Mouse (Mus musculus) forebrain, embryonic 16.5 days (tissue): ENCODE measurements around the gene Lrrc28. TPM values are rescaled to one million over a fixed set of nuclear protein-coding genes. Genes with fewer than 3 reads are reported as not detected.

ENCODE experiments used
- ATAC-seq: fragments of 200-750 bp; cut with Nextera tagmentation; 2 replicates; pipeline ENCODE4 v1.8.0; 2017; ENCODE audit warnings: mild to moderate bottlenecking, moderate library complexity
- H3K27ac ChIP-seq: fragments of 300-500 bp; sonication (generic); 2 replicates; pipeline ENCODE4 v1.5.1; 2014; ENCODE audit warnings: low read length, control low read depth
- H3K27me3 ChIP-seq: fragments of 300-500 bp; sonication (generic); replicated peaks from 2 replicates; pipeline ENCODE4 v1.6.1; 2014; ENCODE audit warnings: low read length; ENCODE audit not compliant: control insufficient read depth, insufficient read depth
- H3K36me3 ChIP-seq: fragments of 300-500 bp; sonication (generic); 2 replicates; pipeline ENCODE4 v1.6.1; 2014; ENCODE audit not compliant: control insufficient read depth, insufficient read depth
- H3K4me1 ChIP-seq: fragments of 300-500 bp; sonication (generic); replicated peaks from 2 replicates; pipeline ENCODE4 v1.6.1; 2014; ENCODE audit warnings: low read length; ENCODE audit not compliant: control insufficient read depth, insufficient read depth
- H3K4me2 ChIP-seq: fragments of 300-500 bp; sonication (generic); 2 replicates; pipeline ENCODE4 v1.6.1; 2014; ENCODE audit warnings: mild to moderate bottlenecking, low read length, control low read depth
- H3K4me3 ChIP-seq: fragments of 300-500 bp; sonication (generic); replicated peaks from 2 replicates; pipeline ENCODE4 v1.5.1; 2014; ENCODE audit warnings: mild to moderate bottlenecking, low read length, control low read depth
- H3K9ac ChIP-seq: fragments of 300-500 bp; sonication (generic); replicated peaks from 2 replicates; pipeline ENCODE4 v1.6.1; 2014; ENCODE audit warnings: low read depth, low read length, control low read depth
- H3K9me3 ChIP-seq: fragments of 300-500 bp; sonication (generic); 2 replicates; pipeline ENCODE4 v1.6.1; 2016; ENCODE audit warnings: low read length; ENCODE audit not compliant: control insufficient read depth
- WGBS: fragments of 180-500 bp; shearing (Covaris S2); extraction: QIAGEN DNeasy Blood & Tissue Kit; methylation state at CpG from one replicate; pipeline ENCODE4 v1.1.7; 2014; 5-methylcytosine and 5-hydroxymethylcytosine counted together
- polyA plus RNA-seq: library from polyadenylated mRNA; unstranded; fragments of >200 nt; fragmentation: Nextera tagmentation; extraction: Ambion mirVana; gene quantifications from 2 replicates; pipeline ENCODE4 v1.2.1, GENCODE M21; 2015

Gene Lrrc28
- polyA plus RNA-seq, 1 experiment from 2014 or later = 31.9 TPM

DNA sequence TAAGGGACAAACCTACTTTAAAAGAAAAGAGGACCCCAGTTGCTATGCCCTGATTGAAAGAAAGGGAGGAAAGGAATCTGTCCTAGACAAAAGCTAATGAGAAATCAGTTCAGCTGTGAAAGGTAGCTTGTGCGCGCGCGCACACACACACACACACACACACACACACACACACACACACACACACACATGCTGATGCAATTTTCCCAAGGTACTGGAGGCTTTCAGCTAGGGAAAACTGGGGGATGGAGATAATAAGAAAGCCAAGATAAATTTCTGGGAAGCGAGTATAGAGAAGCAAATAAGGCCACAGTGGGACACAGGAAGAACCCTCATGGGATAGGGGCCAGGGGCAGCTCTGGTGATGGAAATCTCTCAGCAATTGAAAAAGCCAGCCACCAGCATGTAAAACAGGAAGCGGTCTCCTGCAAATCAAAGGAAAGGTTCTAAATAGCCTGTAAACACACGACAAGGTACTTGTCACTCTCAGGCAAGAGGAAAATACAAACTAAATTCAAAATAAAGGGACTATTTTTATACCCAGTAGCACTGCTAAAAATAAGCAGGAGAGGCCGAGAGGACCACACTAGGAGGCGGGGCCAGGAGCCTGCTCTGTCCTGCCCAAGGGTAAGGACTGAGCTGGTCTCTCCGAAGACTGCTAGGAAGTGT lies 31.1 kb downstream of the Lrrc28 start:
- Histone ChIP-seq H3K9ac (no peak overlapping the region), H3K36me3 (peaks cover 4% of the 10 kb centered on the region; the same call in 1 of the 2 replicates), H3K4me1 (peaks cover 7% of the 10 kb centered on the region; the same call in 1 of the 2 replicates), H3K27ac (no peak overlapping the region), H3K4me2 (no peak overlapping the region), H3K27me3 (no peaks in the 10 kb centered on the region), H3K4me3 (no peak overlapping the region), H3K9me3 (no peaks in the 10 kb centered on the region)
- no peak for ATAC-seq
- WGBS = 24% methylated on average over 10 of the region's 10 CpGs

DNA sequence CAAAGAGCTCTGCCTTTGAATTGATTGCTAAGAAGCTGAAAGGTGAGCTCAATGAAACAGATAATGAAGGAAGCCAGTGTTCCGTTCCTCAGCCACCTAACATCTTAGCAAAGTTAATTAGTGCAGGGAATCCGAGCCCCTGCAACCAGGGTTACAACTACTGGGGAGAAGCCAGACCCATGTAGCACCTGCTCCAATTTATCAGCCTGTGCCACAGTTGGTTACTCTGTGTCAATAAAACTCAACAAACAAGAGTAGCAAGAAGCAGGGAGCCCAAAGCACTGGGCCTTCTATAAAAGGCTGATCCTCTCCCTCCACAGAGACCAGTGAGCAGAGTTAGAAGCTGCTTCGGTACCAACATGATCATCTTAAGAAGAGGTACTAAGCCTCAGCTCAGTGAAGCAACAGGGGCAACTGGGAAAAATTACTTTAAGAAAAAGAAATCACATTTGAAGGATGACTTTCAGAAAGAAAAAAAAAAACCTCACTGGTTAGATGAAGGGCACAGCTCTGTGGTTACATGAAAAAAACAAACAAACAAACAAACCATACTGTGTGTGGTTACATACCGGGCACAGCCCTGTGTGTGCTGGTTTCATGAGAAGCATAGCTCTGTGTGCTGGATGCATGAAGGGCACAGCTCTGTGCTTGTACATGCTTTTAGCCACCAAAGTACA lies 36.6 kb downstream of the Lrrc28 start:
- ATAC-seq = no peak
- Histone ChIP-seq H3K9me3 (no peaks in the 10 kb centered on the region), H3K4me2 (no peak overlapping the region), H3K27me3 (no peaks in the 10 kb centered on the region), H3K9ac (no peak overlapping the region), H3K4me3 (no peak overlapping the region), H3K36me3 (peaks cover 4% of the 10 kb centered on the region; the same call in 1 of the 2 replicates), H3K27ac (no peak overlapping the region), H3K4me1 (peaks cover 12% of the 10 kb centered on the region)
- WGBS = 25% methylated on average over 4 of the region's 4 CpGs

DNA sequence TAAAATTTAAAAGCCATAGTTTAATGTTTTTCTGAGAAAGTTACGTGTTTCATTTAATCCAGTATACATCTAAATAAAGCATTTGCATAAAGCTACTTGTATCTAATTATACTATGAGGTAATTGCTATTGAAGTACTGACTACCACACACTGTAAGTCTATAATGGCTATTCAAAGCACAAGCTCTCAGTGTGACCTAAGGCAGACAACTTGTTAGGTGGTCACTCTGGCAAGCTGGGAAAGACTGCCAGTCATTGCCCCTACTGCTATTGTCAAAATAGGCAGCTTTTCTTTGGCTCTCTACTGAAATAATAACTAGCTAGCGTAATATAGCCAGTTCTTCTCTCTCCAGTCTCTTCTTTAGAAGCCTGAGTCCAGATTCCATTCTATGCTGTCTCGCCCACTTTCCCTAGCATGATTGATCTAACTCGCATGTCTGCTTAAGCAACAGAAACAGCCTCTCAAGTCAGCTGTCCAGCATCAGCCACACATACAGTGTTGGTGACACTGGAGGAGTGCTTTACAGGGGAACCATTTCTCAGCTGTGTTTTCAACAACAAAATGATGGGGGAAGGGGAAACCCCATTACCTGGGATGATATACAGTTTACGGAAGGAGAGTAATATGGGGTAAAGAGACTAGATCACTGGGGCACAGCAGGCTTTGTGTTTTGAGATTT lies 37.3 kb downstream of the Lrrc28 start:
- Histone ChIP-seq H3K9ac (no peak overlapping the region), H3K4me1 (peaks cover 12% of the 10 kb centered on the region), H3K4me3 (no peak overlapping the region), H3K4me2 (no peak overlapping the region), H3K9me3 (no peaks in the 10 kb centered on the region), H3K27me3 (no peaks in the 10 kb centered on the region), H3K27ac (no peak overlapping the region), H3K36me3 (peaks cover 4% of the 10 kb centered on the region; the same call in 1 of the 2 replicates)
- WGBS = 12% methylated on average over 5 of the region's 5 CpGs
- ATAC-seq = peak; percentile 70

DNA sequence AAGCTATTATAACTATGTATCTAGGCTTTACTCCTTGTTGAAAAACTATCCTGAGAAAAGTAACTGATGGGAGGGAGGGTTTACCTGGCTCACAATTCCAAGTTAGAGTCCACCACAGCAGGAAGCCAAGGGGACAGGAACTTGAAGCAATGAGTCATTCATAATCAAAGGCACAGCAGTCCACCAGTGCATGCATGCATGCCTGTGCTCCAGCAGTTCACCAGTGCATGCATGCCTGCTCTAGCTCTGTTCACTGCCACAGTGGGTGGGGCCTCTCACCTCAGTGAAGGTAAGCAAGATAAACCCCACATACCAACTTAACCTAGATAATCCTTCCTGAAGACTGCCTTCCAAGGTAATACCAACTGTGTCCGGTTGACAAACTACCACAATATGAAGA lies 38.8 kb downstream of the Lrrc28 start:
- Histone ChIP-seq H3K4me2 (no peak overlapping the region), H3K9me3 (no peaks in the 10 kb centered on the region), H3K9ac (no peak overlapping the region), H3K4me3 (no peak overlapping the region), H3K36me3 (peaks cover under 1% of the 10 kb centered on the region; the same call in 1 of the 2 replicates), H3K27ac (no peak overlapping the region), H3K27me3 (no peaks in the 10 kb centered on the region), H3K4me1 (peaks cover 12% of the 10 kb centered on the region)
- WGBS = 83% methylated on average over 1 of the region's 1 CpGs
- ATAC-seq = no peak

DNA sequence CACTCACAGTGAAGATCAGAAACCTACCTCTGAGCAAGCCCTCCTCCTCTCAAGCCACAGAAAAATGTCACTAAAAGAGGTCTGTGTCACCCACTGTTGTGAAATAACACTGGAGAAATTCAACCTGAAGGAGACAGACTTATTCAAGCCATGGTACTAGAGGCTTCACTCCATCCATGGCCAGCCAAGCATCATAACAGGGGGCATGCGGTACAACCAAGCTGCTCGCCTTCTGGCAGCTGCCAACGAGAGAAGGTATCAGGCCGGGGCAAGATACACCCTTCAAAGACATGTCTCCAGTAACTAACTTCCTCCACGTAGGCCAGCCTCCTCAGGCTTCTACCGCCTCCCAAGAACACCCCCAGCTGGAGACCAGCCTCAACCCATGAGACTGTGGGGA lies 40.0 kb downstream of the Lrrc28 start:
- Histone ChIP-seq H3K27ac (no peak overlapping the region), H3K9me3 (no peaks in the 10 kb centered on the region), H3K4me3 (no peak overlapping the region), H3K4me1 (peaks cover 12% of the 10 kb centered on the region), H3K4me2 (no peak overlapping the region), H3K9ac (no peak overlapping the region), H3K27me3 (0 out of 2 replicates have a peak, but pooled peaks cover 3% of the 10 kb centered on the region), H3K36me3 (no peaks in the 10 kb centered on the region)
- ATAC-seq = no peak
- 80% methylated on average over 6 of the region's 6 CpGs for WGBS

DNA sequence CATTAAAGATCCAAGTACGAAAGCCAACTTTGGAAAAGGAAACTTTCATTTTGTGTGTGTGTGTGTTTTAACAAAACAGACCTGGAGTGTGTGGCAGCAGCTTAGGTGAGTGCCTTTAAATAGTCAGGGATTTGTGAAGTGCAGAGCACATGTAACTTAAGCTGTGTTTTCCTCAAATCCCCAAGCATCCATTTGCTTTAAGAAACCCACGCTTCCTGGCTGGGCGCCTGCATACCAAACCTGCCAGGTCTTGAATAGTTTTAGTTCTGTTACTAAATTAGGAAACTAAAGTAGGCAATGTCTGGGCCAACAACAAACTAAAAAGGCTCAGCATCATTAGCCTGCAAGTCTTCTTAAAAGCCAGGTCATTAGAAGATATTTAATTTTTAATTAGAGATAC lies 47.0 kb downstream of the Lrrc28 start:
- Histone ChIP-seq H3K27me3 (0 out of 2 replicates have a peak, but pooled peaks cover 6% of the 10 kb centered on the region), H3K4me2 (no peak overlapping the region), H3K9ac (no peak overlapping the region), H3K9me3 (no peaks in the 10 kb centered on the region), H3K27ac (no peak overlapping the region), H3K4me1 (no peaks in the 10 kb centered on the region), H3K4me3 (no peak overlapping the region), H3K36me3 (no peaks in the 10 kb centered on the region)
- 39% methylated on average over 3 of the region's 3 CpGs for WGBS
- ATAC-seq = no peak

DNA sequence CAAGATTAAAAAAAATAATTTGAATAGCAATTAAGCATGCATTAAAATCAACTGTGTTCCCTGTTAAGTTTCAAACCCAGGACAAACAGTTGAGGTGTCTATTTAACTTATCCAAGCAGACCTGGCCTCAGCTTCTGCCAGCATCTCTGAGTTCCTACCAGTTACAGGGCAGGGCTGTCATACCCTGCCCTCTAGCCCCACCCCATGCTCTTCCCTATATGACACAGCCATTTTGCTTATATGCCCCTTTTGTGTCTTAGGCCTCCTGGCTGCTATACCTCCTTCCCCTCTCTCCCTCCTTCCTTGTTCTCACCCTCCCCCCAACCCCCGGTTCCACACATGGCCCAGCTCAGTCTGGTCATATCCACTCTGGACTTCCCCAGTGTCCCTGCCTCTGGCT lies 48.1 kb downstream of the Lrrc28 start:
- Histone ChIP-seq H3K9me3 (no peaks in the 10 kb centered on the region), H3K4me2 (no peak overlapping the region), H3K4me1 (no peaks in the 10 kb centered on the region), H3K27ac (no peak overlapping the region), H3K4me3 (no peak overlapping the region), H3K27me3 (0 out of 2 replicates have a peak, but pooled peaks cover 6% of the 10 kb centered on the region), H3K36me3 (no peaks in the 10 kb centered on the region), H3K9ac (no peak overlapping the region)
- ATAC-seq = no peak
- WGBS = 89% methylated on average over 1 of the region's 1 CpGs

DNA sequence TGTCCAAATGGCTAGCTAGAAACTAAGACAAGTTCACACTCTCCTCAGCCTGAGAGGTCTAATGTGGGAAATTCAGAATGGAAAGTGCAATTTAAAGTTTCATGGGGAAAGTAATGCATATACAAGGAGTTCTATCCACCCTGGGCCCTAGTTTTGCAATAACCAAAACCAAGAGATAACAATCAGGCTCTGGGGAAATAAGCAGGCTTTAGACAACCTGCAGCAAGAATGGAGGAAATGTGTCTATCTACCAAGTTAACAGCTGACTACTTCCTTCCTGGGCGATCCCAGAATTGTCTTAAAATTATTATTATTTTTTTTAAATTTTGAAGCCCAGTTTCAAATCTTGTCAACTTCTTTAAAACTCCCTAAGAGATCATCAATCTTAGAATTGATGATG lies 48.7 kb downstream of the Lrrc28 start:
- Histone ChIP-seq H3K27ac (no peak overlapping the region), H3K4me2 (no peak overlapping the region), H3K36me3 (no peaks in the 10 kb centered on the region), H3K27me3 (0 out of 2 replicates have a peak, but pooled peaks cover 6% of the 10 kb centered on the region), H3K9me3 (no peaks in the 10 kb centered on the region), H3K9ac (no peak overlapping the region), H3K4me3 (no peak overlapping the region), H3K4me1 (no peaks in the 10 kb centered on the region)
- no peak for ATAC-seq
- 98% methylated on average over 1 of the region's 1 CpGs for WGBS

DNA sequence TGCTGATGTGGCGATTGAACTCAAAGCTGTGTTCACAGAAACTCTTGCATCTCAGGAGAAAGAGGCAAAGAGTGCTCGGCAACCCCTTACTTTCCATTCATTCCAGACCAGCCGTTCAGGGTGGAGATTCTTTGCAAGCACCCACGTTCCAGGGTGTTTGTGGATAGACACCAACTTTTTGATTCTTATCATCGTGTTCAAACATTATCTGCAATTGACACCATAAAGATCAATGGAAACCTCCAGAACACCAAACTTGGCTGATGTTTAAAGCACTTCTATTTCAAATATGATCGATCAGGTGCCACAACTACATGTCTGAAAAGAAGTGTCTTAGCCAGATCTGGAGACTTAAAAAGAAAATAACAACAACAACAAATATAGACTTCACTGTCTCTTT lies 51.2 kb downstream of the Lrrc28 start:
- no peak overlapping the region for H3K4me2 ChIP-seq
- no peaks in the 10 kb centered on the region for H3K36me3 ChIP-seq
- H3K27me3 ChIP-seq = no peaks in the 10 kb centered on the region
- no peaks in the 10 kb centered on the region for H3K4me1 ChIP-seq
- H3K4me3 ChIP-seq = no peak overlapping the region
- 92% methylated on average over 6 of the region's 6 CpGs for WGBS
- no peak for ATAC-seq
- no peak overlapping the region for H3K9ac ChIP-seq
- H3K27ac ChIP-seq = no peak overlapping the region
- H3K9me3 ChIP-seq = no peaks in the 10 kb centered on the region
